Mouse (Mus musculus) E14TG2a.4 (cell line): ENCODE data around the gene Tap1.

Experiments used
- H3K27me3 ChIP-seq: 2 replicates; pipeline ENCODE4 v1.6.1; 2014; ENCODE audit warnings: low read length, control low read depth; ENCODE audit not compliant: insufficient read depth
- H3K36me3 ChIP-seq: 2 replicates; pipeline ENCODE4 v1.6.1; 2014; ENCODE audit warnings: low read length, control low read depth; ENCODE audit not compliant: insufficient read depth
- H3K4me1 ChIP-seq: replicated peaks from 2 replicates; pipeline ENCODE4 v1.6.1; 2014; ENCODE audit warnings: low read depth, low read length, control low read depth
- H3K4me3 ChIP-seq: replicated peaks from 2 replicates; pipeline ENCODE4 v1.5.1; 2014; ENCODE audit warnings: mild to moderate bottlenecking, low read length
- H3K9me3 ChIP-seq: 2 replicates; pipeline ENCODE4 v1.6.1; 2014; ENCODE audit warnings: low read length, control low read depth
- CTCF ChIP-seq: conservative IDR thresholded peaks from 2 replicates; pipeline ENCODE4 v1.5.1; 2014; ENCODE audit warnings: low read length
- NANOG ChIP-seq: IDR thresholded peaks from 2 replicates; pipeline ENCODE4 v1.6.1; 2014; ENCODE audit warnings: borderline replicate concordance, low read length, mixed read lengths
- POU5F1 ChIP-seq: IDR thresholded peaks from 2 replicates; pipeline ENCODE4 v1.6.1; 2014; ENCODE audit warnings: low read length, borderline replicate concordance

The Tap1 gene

DNA sequence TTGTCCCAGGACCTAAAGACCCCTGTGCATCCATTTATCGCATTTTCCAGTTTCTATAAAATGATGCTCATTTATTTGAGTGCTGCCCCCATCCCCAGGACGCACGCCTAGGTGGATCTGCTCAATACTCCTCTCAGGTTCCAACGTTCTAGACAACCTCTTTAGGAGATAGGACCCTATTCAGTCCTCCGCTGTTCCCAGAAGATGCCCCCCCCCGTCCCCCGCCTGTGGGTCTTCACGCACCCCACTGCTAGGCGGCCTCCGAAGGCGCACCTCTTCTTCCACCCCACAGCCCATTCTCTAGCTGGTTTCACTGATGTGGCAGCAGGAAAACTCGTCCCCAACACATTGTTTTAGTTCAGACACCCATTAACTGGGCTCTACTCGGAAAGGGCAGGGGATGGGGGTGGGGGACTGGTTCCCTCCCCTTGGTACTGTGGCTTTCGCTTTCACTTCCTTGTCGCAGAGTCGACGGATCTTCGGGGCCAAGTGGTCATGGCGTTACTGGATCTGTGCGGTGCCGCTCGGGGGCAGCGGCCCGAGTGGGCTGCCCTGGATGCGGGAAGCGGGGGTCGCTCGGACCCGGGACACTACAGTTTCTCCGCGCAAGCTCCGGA lies 10.7 kb downstream of the Tap1 start:
- TF ChIP-seq NANOG = no peak
- TF ChIP-seq POU5F1 = no peak
- no peak for TF ChIP-seq CTCF
- peak overlapping the region; percentile 72 for H3K4me3 ChIP-seq
- no peaks in the 10 kb centered on the region for H3K36me3 ChIP-seq
- H3K27me3 ChIP-seq = peaks cover 80% of the 10 kb centered on the region
- H3K4me1 ChIP-seq = peaks cover 33% of the 10 kb centered on the region
- peaks cover 14% of the 10 kb centered on the region; the same call in 1 of the 2 replicates for H3K9me3 ChIP-seq

- Histone ChIP-seq H3K4me3 (peak overlapping the region; percentile 72), H3K27me3 (peaks cover 81% of the 10 kb centered on the region), H3K36me3 (no peaks in the 10 kb centered on the region), H3K4me1 (peaks cover 29% of the 10 kb centered on the region), H3K9me3 (peaks cover 14% of the 10 kb centered on the region; the same call in 1 of the 2 replicates)
- TF ChIP-seq NANOG = no peak
- TF ChIP-seq POU5F1 = no peak
- no peak for TF ChIP-seq CTCF
Observed at GRCm38 (mm10) chr17:34198521-34198912, 11.2 kb downstream of the Tap1 start.

- peaks cover 14% of the 10 kb centered on the region; the same call in 1 of the 2 replicates for H3K9me3 ChIP-seq
- no peak for TF ChIP-seq POU5F1
Observed at GRCm38 (mm10) chr17:34199050-34199619, 11.8 kb downstream of the Tap1 start.

DNA sequence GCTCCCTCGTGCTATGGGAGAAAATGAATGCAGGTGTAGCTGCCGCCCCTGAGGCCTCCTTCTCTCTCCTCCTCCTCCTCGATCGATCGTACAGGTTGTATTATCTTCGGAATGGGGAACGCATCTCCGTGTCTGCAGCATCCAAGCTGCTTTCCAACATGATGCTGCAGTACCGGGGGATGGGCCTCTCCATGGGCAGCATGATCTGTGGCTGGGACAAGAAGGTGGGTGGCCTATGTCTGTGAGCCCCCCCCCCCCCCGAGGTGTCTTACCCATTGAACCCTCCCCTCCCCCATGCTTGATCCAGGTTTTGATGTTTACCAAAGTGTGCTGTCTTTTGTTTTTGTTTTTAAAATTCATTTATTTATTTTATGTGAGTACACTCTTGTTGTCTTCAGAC lies 12.7 kb downstream of the Tap1 start:
- TF ChIP-seq POU5F1 = no peak
- no peak for TF ChIP-seq CTCF
- TF ChIP-seq NANOG = no peak
- Histone ChIP-seq H3K9me3 (peaks cover 14% of the 10 kb centered on the region; the same call in 1 of the 2 replicates), H3K4me3 (no peak overlapping the region), H3K27me3 (peaks cover 83% of the 10 kb centered on the region), H3K36me3 (no peaks in the 10 kb centered on the region), H3K4me1 (peaks cover 33% of the 10 kb centered on the region)

More at GRCm38 (mm10) chr17:34199050-34199619, 11.8 kb downstream of the Tap1 start:
- no peaks in the 10 kb centered on the region for H3K36me3 ChIP-seq
- peaks cover 81% of the 10 kb centered on the region for H3K27me3 ChIP-seq
- no peak overlapping the region for H3K4me3 ChIP-seq
- H3K4me1 ChIP-seq = peaks cover 27% of the 10 kb centered on the region

DNA sequence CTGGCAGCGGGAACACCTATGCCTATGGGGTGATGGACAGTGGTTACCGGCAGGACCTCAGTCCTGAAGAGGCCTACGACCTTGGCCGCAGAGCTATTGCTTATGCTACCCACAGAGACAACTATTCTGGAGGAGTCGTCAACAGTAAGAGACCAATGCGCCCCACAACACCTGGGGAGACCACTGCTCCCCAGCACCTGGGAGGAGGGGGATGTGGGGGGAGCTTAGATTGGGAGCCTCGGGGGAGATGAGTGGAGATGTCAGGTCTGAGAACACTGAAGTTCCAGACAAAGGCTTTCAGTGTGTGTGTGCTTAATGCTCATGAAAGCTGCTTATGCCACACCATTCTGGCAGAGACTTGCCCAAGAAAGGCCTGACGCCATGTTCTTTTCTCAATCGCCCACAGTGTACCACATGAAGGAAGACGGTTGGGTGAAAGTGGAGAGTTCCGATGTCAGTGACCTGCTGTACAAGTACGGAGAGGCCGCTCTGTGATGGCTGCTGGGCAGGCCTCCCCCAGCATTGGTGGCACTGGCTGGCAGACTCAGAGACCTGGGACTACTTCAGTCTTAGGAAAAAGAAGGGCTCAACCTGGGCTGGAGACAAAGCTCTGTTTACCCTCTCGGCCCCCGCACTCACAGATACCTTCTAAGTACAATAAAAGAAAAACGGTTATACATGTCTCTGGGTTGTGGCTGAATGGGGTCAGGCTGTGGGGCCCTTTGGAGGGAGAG lies 13.6 kb downstream of the Tap1 start:
- Histone ChIP-seq H3K4me3 (no peak overlapping the region), H3K27me3 (peaks cover 84% of the 10 kb centered on the region), H3K4me1 (peaks cover 42% of the 10 kb centered on the region), H3K9me3 (peaks cover 14% of the 10 kb centered on the region; the same call in 1 of the 2 replicates), H3K36me3 (no peaks in the 10 kb centered on the region)
- TF ChIP-seq NANOG (no peak), CTCF (no peak), POU5F1 (no peak)

DNA sequence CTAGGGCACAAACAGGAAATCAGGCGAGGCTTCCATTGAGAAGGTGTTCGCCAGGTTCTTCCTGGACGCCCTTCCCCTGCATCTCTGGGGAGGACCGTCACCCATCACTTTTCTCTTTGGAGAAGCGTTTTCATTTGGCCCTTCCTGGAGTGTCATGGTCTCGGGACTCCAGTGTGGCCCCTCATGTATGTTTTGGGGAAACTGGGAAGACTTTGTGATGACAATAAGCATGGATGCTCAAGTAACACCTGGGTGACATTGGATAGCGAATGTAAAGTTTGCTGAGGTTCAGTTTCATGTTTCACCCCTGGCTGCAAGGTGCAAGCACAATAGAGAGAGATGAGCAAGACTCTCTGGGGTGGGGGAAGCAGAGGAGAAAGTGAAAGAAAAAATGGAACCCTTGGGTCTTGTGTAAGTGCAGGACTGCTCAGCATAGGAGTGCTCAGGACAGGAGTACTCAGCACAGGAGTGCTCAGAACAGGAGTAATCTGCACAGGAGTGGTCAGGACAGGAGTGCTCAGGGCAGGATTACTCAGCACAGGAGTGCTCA lies 14.2 kb downstream of the Tap1 start:
- peaks cover 14% of the 10 kb centered on the region; the same call in 1 of the 2 replicates for H3K9me3 ChIP-seq
- TF ChIP-seq CTCF = no peak
- no peak for TF ChIP-seq NANOG
- TF ChIP-seq POU5F1 = no peak
- H3K4me3 ChIP-seq = no peak overlapping the region
- H3K27me3 ChIP-seq = peaks cover 84% of the 10 kb centered on the region
- peaks cover 36% of the 10 kb centered on the region for H3K4me1 ChIP-seq
- H3K36me3 ChIP-seq = no peaks in the 10 kb centered on the region

- H3K36me3 ChIP-seq = no peaks in the 10 kb centered on the region
- H3K27me3 ChIP-seq = peaks cover 77% of the 10 kb centered on the region
- peaks cover 14% of the 10 kb centered on the region; the same call in 1 of the 2 replicates for H3K9me3 ChIP-seq
- TF ChIP-seq POU5F1 (no peak), CTCF (no peak), NANOG (no peak)
- H3K4me1 ChIP-seq = peaks cover 24% of the 10 kb centered on the region
- no peak overlapping the region for H3K4me3 ChIP-seq
Observed at GRCm38 (mm10) chr17:34202760-34203442, 15.5 kb downstream of the Tap1 start.

GRCm38 (mm10) chr17:34203444-34203843 lies 16.1 kb downstream of the Tap1 start, which contains the start of gene Tap2:
TSS of gene Tap2 (plus strand) at chr17:34203527.
- Histone ChIP-seq H3K4me1 (peaks cover 20% of the 10 kb centered on the region), H3K9me3 (peaks cover 12% of the 10 kb centered on the region; the same call in 1 of the 2 replicates), H3K27me3 (peaks cover 72% of the 10 kb centered on the region), H3K36me3 (no peaks in the 10 kb centered on the region), H3K4me3 (peak within 1 kb of the TSS; percentile 79)
- TF ChIP-seq CTCF (no peak), POU5F1 (no peak), NANOG (no peak)
